Comparison of ENCODE assay signal across 30 mouse cellular contexts in genomic region chr7:3354850-3355249, GRCm38 (mm10). TPM values are rescaled to one million over a fixed set of nuclear protein-coding genes. Genes with fewer than 3 reads are reported as not detected.
"Had no signal": no experiment of that assay in that cellular context is flagged by ENCODE, and none has a peak within 500 bp of the region (broad histone marks: within the 10 kb centered on the region; RNA-seq: fewer than 3 reads in every experiment).

No protein-coding gene starts in this region.

- ATAC-seq: hindbrain, embryonic 16.5 days; inflammation-experienced regulatory T-cells, adult 6 months; intestine, embryonic 15.5 days; intestine, postnatal 0 days; liver, embryonic 12.5 days had no signal

- H3K4me2 ChIP-seq: heart, embryonic 11.5 days; heart, embryonic 13.5 days; heart, embryonic 15.5 days; hindbrain, embryonic 13.5 days; intestine, embryonic 15.5 days; limb, embryonic 12.5 days; liver, embryonic 12.5 days had no signal

- H3K27me3 ChIP-seq: heart, embryonic 13.5 days; heart, embryonic 15.5 days; hindbrain, embryonic 13.5 days; intestine, embryonic 15.5 days; limb, embryonic 12.5 days; liver, embryonic 12.5 days had no signal

- DNase-seq: gastrocnemius, postnatal 14 days; gastrocnemius, postnatal 36 days; heart, adult 11 months; heart, adult 2 months; heart, postnatal 14 days; heart, postnatal 36 days; kidney, adult 18-20 months; kidney, adult 8-10 months; kidney, postnatal 10 days; kidney, postnatal 25 days; kidney, postnatal 4 days had no signal

- H3K4me1 ChIP-seq: heart, embryonic 13.5 days; heart, embryonic 15.5 days; hindbrain, embryonic 13.5 days; intestine, embryonic 15.5 days; limb, embryonic 10.5 days; limb, embryonic 12.5 days; liver, embryonic 12.5 days had no signal

- H3K9me3 ChIP-seq: heart, embryonic 13.5 days; heart, embryonic 15.5 days; hindbrain, embryonic 13.5 days; intestine, embryonic 15.5 days; limb, embryonic 10.5 days; limb, embryonic 12.5 days; liver, embryonic 12.5 days had no signal

- H3K36me3 ChIP-seq: heart, embryonic 15.5 days; intestine, embryonic 15.5 days; liver, embryonic 12.5 days had no signal

- H3K9ac ChIP-seq: heart, embryonic 13.5 days; heart, embryonic 15.5 days; hindbrain, embryonic 13.5 days; intestine, embryonic 15.5 days; limb, embryonic 12.5 days; liver, embryonic 12.5 days; liver, embryonic 14.5 days had no signal

- H3K4me3 ChIP-seq: heart, adult 2 months; heart, embryonic 13.5 days; heart, embryonic 15.5 days; hindbrain, embryonic 13.5 days; intestine, embryonic 15.5 days; layer of hippocampus, adult 2 months; left cerebral cortex, adult 2 months; limb, embryonic 10.5 days; limb, embryonic 12.5 days; liver, embryonic 12.5 days had no signal

- H3K27ac ChIP-seq: heart, adult 2 months; heart, embryonic 13.5 days; heart, embryonic 15.5 days; hindbrain, embryonic 13.5 days; intestine, embryonic 15.5 days; layer of hippocampus, adult 2 months; left cerebral cortex, adult 2 months; limb, embryonic 10.5 days; limb, embryonic 12.5 days; liver, embryonic 12.5 days; liver, embryonic 14.5 days had no signal

RNA-seq across cellular contexts. Expression of gene Cacng7, which starts 22.1 kb away (rescaled TPM):
- total RNA-seq: hematopoietic stem cell, adult 5-6 weeks had no signal
- polyA plus RNA-seq: inflammation-experienced regulatory T-cells, adult 6 months; liver, embryonic 16.5 days had no signal

RNA-seq across cellular contexts. Expression of gene Cacng8, which starts 35.6 kb away (rescaled TPM):
- total RNA-seq: gastrocnemius, adult 8-10 months; gastrocnemius, postnatal 14 days; gastrocnemius, postnatal 36 days; heart, adult 2 months; heart, postnatal 14 days; heart, postnatal 36 days; hematopoietic stem cell, adult 5-6 weeks; liver, adult 2 months had no signal
- polyA plus RNA-seq: heart, adult 2 months; heart, postnatal 0 days; inflammation-experienced regulatory T-cells, adult 6 months; liver, adult 2 months; liver, embryonic 16.5 days had no signal
